In the genomic region with DNA sequence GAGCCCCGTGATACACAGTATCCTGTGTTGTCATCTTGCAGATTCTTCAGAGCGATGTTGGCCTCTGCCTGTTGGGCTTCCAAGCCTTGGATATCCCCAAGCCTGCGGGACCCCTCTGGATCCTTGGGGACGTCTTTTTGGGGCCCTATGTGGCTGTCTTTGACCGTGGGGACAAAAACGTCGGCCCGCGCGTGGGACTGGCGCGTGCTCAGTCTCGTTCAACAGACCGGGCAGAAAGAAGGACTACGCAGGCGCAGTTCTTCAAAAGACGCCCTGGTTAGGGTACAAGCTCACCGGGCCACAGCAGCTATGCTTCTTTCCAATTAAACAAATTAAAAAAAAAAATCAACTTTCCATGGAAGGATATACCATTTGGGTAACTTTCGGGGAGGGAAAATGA, we compare ENCODE assay signal across 8 mouse cellular contexts. TPM values are rescaled to one million over a fixed set of nuclear protein-coding genes. Genes with fewer than 3 reads are reported as not detected.
DNase-seq lines count a peak whose midpoint lies in the region; ATAC-seq lines count a peak whose summit lies in the region.
"Had no signal": no experiment of that assay in that cellular context is flagged by ENCODE, and none has a peak within 500 bp of the region (broad histone marks: within the 10 kb centered on the region; RNA-seq: fewer than 3 reads in every experiment).

No protein-coding gene starts in this region.

- peaks cover 67% of the 10 kb centered on the region for H3K4me1 ChIP-seq in megakaryocyte, embryonic 14.5 days
- H3K4me1 ChIP-seq in forebrain, embryonic 10.5 days, result peaks cover 51% of the 10 kb centered on the region

- H3K36me3 ChIP-seq in megakaryocyte, embryonic 14.5 days (replicated peaks; ENCODE audit: low read length), result peaks cover 6% of the 10 kb centered on the region
- no peaks in the 10 kb centered on the region for H3K36me3 ChIP-seq in forebrain, embryonic 10.5 days (replicated peaks)
- H3K36me3 ChIP-seq: liver, embryonic 15.5 days had no signal

- H3K9me3 ChIP-seq in megakaryocyte, embryonic 14.5 days, result peaks cover 23% of the 10 kb centered on the region
- H3K9me3 ChIP-seq in forebrain, embryonic 10.5 days, result no peaks in the 10 kb centered on the region
- H3K9me3 ChIP-seq: liver, embryonic 15.5 days had no signal

- H3K27me3 ChIP-seq in megakaryocyte, embryonic 14.5 days (replicated peaks), result peaks cover 82% of the 10 kb centered on the region
- H3K27me3 ChIP-seq in forebrain, embryonic 10.5 days (ENCODE audit: poor library complexity, severe bottlenecking), result peaks cover 69% of the 10 kb centered on the region

- peak; percentile 53 for DNase-seq in forebrain, embryonic 10.5 days (ENCODE audit: extremely low spot score, low spot score)
- peak; percentile 66 to 75 for DNase-seq in layer of hippocampus, postnatal 10 days (ENCODE audit: low spot score in 2 of 2)
- DNase-seq in neural tube, embryonic 10.5 days (ENCODE audit: extremely low spot score, low spot score), result peak; percentile 46
- no peak for DNase-seq in urinary bladder, postnatal 14 days (ENCODE audit: low spot score)

- WGBS in forebrain, embryonic 10.5 days, result 10% methylated on average over 19 of the region's 19 CpGs

- peak overlapping the region; percentile 79 for H3K27ac ChIP-seq in forebrain, embryonic 10.5 days
- H3K27ac ChIP-seq: liver, embryonic 15.5 days had no signal

- no peak for ATAC-seq in megakaryocyte, adult 5-6 weeks (ENCODE audit: poor library complexity, severe bottlenecking)
- ATAC-seq in activated CD4-positive, CD25-positive, alpha-beta regulatory T cell, adult 4 months, result no peak

- peak overlapping the region; percentile 71 for H3K4me3 ChIP-seq in megakaryocyte, embryonic 14.5 days (replicated peaks)
- peak overlapping the region; percentile 74 for H3K4me3 ChIP-seq in forebrain, embryonic 10.5 days
- H3K4me3 ChIP-seq: liver, embryonic 15.5 days had no signal

RNA-seq across cellular contexts. Expression of gene Kcnc3, which starts 3.9 kb away (rescaled TPM):
- polyA plus RNA-seq in megakaryocyte, embryonic 14.5 days (2012; ENCODE audit: insufficient read depth, low replicate concordance), result 1.8 and 4.0 TPM in 2 replicates
- total RNA-seq in megakaryocyte, adult 5-6 weeks (2015), result 0.41 and 0.67 TPM in 2 replicates
- not detected in 2 replicates for total RNA-seq in megakaryocyte, adult 5-6 weeks (2017)
- polyA plus RNA-seq in forebrain, embryonic 10.5 days (2016; fragmentation: Nextera tagmentation; extraction: Ambion mirVana), result 0.80 and 0.84 TPM in 2 replicates
- total RNA-seq in layer of hippocampus, postnatal 10 days (2021), result 100 to 1,000 TPM in 1 of 2 experiments, 10 to 100 TPM in 1; 93.0 to 106 TPM
- not detected for polyA plus RNA-seq in activated CD4-positive, CD25-positive, alpha-beta regulatory T cell, adult 4 months (2017; shearing (Covaris generic))

RNA-seq across cellular contexts. Expression of gene Napsa, which starts 14.3 kb away (rescaled TPM):
- polyA plus RNA-seq in megakaryocyte, embryonic 14.5 days (2012; ENCODE audit: insufficient read depth, low replicate concordance), result 2.4 and 14.1 TPM in 2 replicates
- 473 and 485 TPM in 2 replicates for total RNA-seq in megakaryocyte, adult 5-6 weeks (2015)
- 207 and 235 TPM in 2 replicates for total RNA-seq in megakaryocyte, adult 5-6 weeks (2017)
- polyA plus RNA-seq in forebrain, embryonic 10.5 days (2016; fragmentation: Nextera tagmentation; extraction: Ambion mirVana), result 0.29 and 0.48 TPM in 2 replicates
- under 1 TPM in 1 of 2 experiments, not detected in 1; 0.98 TPM for total RNA-seq in layer of hippocampus, postnatal 10 days (2021)
- 1 to 10 TPM in 1 of 2 experiments, under 1 TPM in 1; 0.38 to 2.8 TPM for polyA plus RNA-seq in activated CD4-positive, CD25-positive, alpha-beta regulatory T cell, adult 4 months (2017; shearing (Covaris generic))

RNA-seq across cellular contexts. Expression of gene Nr1h2, which starts 32.8 kb away (rescaled TPM):
- polyA plus RNA-seq in megakaryocyte, embryonic 14.5 days (2012; ENCODE audit: insufficient read depth, low replicate concordance), result 269 and 455 TPM in 2 replicates
- 47.4 and 51.5 TPM in 2 replicates for total RNA-seq in megakaryocyte, adult 5-6 weeks (2015)
- 50.7 and 70.7 TPM in 2 replicates for total RNA-seq in megakaryocyte, adult 5-6 weeks (2017)
- polyA plus RNA-seq in forebrain, embryonic 10.5 days (2016; fragmentation: Nextera tagmentation; extraction: Ambion mirVana), result 74.6 and 76.2 TPM in 2 replicates
- 10 to 100 TPM; 58.3 to 67.3 TPM for total RNA-seq in layer of hippocampus, postnatal 10 days (2021)
- polyA plus RNA-seq in activated CD4-positive, CD25-positive, alpha-beta regulatory T cell, adult 4 months (2017; shearing (Covaris generic)), result 10 to 100 TPM; 38.0 to 61.3 TPM

RNA-seq across cellular contexts. Expression of gene Pold1, which starts 37.9 kb away (rescaled TPM):
- 61.8 and 199 TPM in 2 replicates for polyA plus RNA-seq in megakaryocyte, embryonic 14.5 days (2012; ENCODE audit: insufficient read depth, low replicate concordance)
- 36.1 and 44.3 TPM in 2 replicates for total RNA-seq in megakaryocyte, adult 5-6 weeks (2015)
- 39.4 and 48.4 TPM in 2 replicates for total RNA-seq in megakaryocyte, adult 5-6 weeks (2017)
- 190 and 195 TPM in 2 replicates for polyA plus RNA-seq in forebrain, embryonic 10.5 days (2016; fragmentation: Nextera tagmentation; extraction: Ambion mirVana)
- total RNA-seq in layer of hippocampus, postnatal 10 days (2021), result 10 to 100 TPM; 10.3 to 13.6 TPM
- 10 to 100 TPM; 19.2 to 27.6 TPM for polyA plus RNA-seq in activated CD4-positive, CD25-positive, alpha-beta regulatory T cell, adult 4 months (2017; shearing (Covaris generic))

RNA-seq across cellular contexts. Expression of gene Spib, which starts 54.6 kb away (rescaled TPM):
- 0.64 and 1.2 TPM in 2 replicates for polyA plus RNA-seq in megakaryocyte, embryonic 14.5 days (2012; ENCODE audit: insufficient read depth, low replicate concordance)
- total RNA-seq in megakaryocyte, adult 5-6 weeks (2015), result 3.2 and 3.8 TPM in 2 replicates
- 4.1 and 6.4 TPM in 2 replicates for total RNA-seq in megakaryocyte, adult 5-6 weeks (2017)
- not detected in 2 replicates for polyA plus RNA-seq in forebrain, embryonic 10.5 days (2016; fragmentation: Nextera tagmentation; extraction: Ambion mirVana)
- total RNA-seq in layer of hippocampus, postnatal 10 days (2021), result under 1 TPM in 1 of 2 experiments, not detected in 1; 0.11 TPM
- polyA plus RNA-seq in activated CD4-positive, CD25-positive, alpha-beta regulatory T cell, adult 4 months (2017; shearing (Covaris generic)), result 1 to 10 TPM in 1 of 2 experiments, not detected in 1; 2.6 TPM
